Mouse (Mus musculus): ENCODE measurements around the gene Rps27rt. TPM values are rescaled to one million over a fixed set of nuclear protein-coding genes. Genes with fewer than 3 reads are reported as not detected.

Gene Rps27rt
- polyA plus RNA-seq, 1 experiment: 30.7 TPM

DNA sequence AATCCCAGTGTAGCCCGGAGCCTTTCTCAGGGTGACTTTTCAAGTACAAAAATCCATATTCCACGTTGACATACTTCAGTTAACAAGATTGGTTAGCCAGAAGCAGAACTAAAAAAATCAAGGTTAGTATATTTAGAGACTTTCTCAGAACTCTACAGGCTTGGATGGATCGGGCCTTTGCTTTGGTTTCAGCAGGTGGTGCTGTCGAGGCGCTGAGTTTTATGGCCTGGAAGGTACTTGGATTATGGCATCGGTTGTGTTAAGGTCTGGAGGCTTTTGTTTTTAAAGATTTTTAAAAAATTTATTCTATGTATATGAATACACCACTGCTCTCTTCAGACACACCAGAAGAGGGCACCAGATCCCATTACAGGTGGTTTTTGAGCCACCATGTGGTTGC lies 37.0 kb downstream of the Rps27rt start:
- Histone ChIP-seq H3K4me3 (ENCODE audit: extremely low read depth, insufficient read depth, insufficient read length) (no peak overlapping the region), H3K4me1 (ENCODE audit: control insufficient read depth, insufficient read depth, insufficient read length) (no peaks in the 10 kb centered on the region), H3K27me3 (ENCODE audit: control insufficient read depth, insufficient read depth, low read length) (no peaks in the 10 kb centered on the region), H3K36me3 (ENCODE audit: control insufficient read depth, insufficient read depth, low read length) (no peaks in the 10 kb centered on the region), H3K27ac (ENCODE audit: insufficient read depth, low read length) (no peak overlapping the region)
- DNase-seq (ENCODE audit: low read depth in 1 of 2, low spot score in 2 of 2): no peak
- no peak for TF ChIP-seq POLR2A (IDR thresholded peaks at IDR 0.05; ENCODE audit: low read depth, low read length)
- TF ChIP-seq CTCF (IDR thresholded peaks at IDR 0.05; ENCODE audit: extremely low read depth, insufficient read depth, insufficient read length, insufficient replicate concordance): no peak
- WGBS: 89% methylated on average over 6 of the region's 6 CpGs

DNA sequence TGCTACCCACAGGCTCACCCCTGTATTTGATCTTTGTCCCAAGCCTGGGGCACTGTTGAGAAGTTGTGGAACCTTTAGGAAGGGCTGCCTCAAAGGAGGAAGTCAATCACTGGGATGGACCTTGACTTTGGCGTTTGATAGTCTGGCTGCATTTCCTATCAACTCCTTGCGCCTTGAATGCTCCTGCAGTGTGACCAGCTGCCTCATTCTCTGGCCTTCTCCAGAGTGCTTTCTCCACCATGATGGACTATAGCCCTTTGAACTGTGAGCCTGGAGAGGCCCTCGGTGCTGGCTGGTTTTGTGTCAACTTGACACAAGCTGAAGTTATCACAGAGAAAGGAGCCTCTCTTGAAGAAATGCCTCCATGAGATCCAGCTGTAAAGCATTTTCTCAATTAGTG lies 37.9 kb downstream of the Rps27rt start:
- DNase-seq (ENCODE audit: low read depth in 1 of 2, low spot score in 2 of 2): no peak
- Histone ChIP-seq H3K27ac (ENCODE audit: insufficient read depth, low read length) (no peak overlapping the region), H3K4me1 (ENCODE audit: control insufficient read depth, insufficient read depth, insufficient read length) (no peaks in the 10 kb centered on the region), H3K27me3 (ENCODE audit: control insufficient read depth, insufficient read depth, low read length) (no peaks in the 10 kb centered on the region), H3K36me3 (ENCODE audit: control insufficient read depth, insufficient read depth, low read length) (no peaks in the 10 kb centered on the region), H3K4me3 (ENCODE audit: extremely low read depth, insufficient read depth, insufficient read length) (no peak overlapping the region)
- TF ChIP-seq POLR2A (IDR thresholded peaks at IDR 0.05; ENCODE audit: low read depth, low read length) (no peak), CTCF (IDR thresholded peaks at IDR 0.05; ENCODE audit: extremely low read depth, insufficient read depth, insufficient read length, insufficient replicate concordance) (no peak)
- 86% methylated on average over 3 of the region's 3 CpGs for WGBS

DNA sequence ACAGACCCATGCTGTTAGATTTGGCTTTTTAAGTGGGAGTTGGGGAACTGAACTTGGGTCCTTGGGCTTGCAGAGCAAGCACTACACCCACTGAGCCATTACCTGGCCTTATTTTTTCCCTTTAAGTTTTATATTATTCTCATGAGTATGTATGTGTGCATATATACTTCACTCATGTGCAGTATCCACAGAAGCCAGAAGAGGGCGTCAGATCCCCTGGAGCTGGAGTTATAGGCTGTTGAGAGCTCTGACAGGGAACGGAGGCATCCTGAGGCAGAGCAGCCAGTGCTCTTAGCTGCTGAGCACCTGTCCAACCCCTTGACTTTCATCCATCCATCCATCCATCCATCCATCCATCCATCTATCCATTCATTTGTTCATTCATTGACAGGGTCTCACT lies 45.9 kb downstream of the Rps27rt start:
- H3K4me1 ChIP-seq (ENCODE audit: control insufficient read depth, insufficient read depth, insufficient read length): peaks cover 8% of the 10 kb centered on the region; the same call in 1 of the 2 replicates
- H3K4me3 ChIP-seq (ENCODE audit: extremely low read depth, insufficient read depth, insufficient read length): no peak overlapping the region
- H3K27me3 ChIP-seq (ENCODE audit: control insufficient read depth, insufficient read depth, low read length): no peaks in the 10 kb centered on the region
- 87% methylated on average over 2 of the region's 2 CpGs for WGBS
- no peak for DNase-seq (ENCODE audit: low read depth in 1 of 2, low spot score in 2 of 2)
- H3K27ac ChIP-seq (ENCODE audit: insufficient read depth, low read length): no peak overlapping the region
- TF ChIP-seq CTCF (IDR thresholded peaks at IDR 0.05; ENCODE audit: extremely low read depth, insufficient read depth, insufficient read length, insufficient replicate concordance): no peak
- no peak for TF ChIP-seq POLR2A (IDR thresholded peaks at IDR 0.05; ENCODE audit: low read depth, low read length)
- H3K36me3 ChIP-seq (ENCODE audit: control insufficient read depth, insufficient read depth, low read length): no peaks in the 10 kb centered on the region

DNA sequence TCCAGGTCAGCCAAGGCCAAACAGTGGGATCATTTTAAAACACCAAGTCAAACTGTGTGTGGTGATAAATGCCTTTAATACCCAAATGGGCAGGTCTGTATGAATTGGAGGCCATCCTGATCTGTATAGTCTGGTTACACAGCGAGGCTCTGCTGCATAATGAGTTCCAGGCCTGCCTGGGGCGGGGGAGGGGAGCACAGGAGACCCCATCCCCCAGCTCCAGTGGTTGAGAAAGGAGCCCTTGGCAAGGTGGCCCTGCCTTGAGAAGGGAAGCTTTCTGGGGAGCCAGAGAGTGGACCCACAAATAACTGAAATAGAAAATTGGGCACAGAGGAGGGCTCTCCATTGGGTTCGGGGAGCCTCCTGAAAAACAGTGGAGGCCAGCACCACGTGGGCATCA lies 47.2 kb downstream of the Rps27rt start:
- Histone ChIP-seq H3K36me3 (ENCODE audit: control insufficient read depth, insufficient read depth, low read length) (no peaks in the 10 kb centered on the region), H3K4me3 (ENCODE audit: extremely low read depth, insufficient read depth, insufficient read length) (no peak overlapping the region), H3K4me1 (ENCODE audit: control insufficient read depth, insufficient read depth, insufficient read length) (peaks cover 15% of the 10 kb centered on the region; the same call in 1 of the 2 replicates), H3K27ac (ENCODE audit: insufficient read depth, low read length) (no peak overlapping the region), H3K27me3 (ENCODE audit: control insufficient read depth, insufficient read depth, low read length) (no peaks in the 10 kb centered on the region)
- no peak for DNase-seq (ENCODE audit: low read depth in 1 of 2, low spot score in 2 of 2)
- WGBS: 92% methylated on average over 4 of the region's 4 CpGs
- no peak for TF ChIP-seq POLR2A (IDR thresholded peaks at IDR 0.05; ENCODE audit: low read depth, low read length)
- no peak for TF ChIP-seq CTCF (IDR thresholded peaks at IDR 0.05; ENCODE audit: extremely low read depth, insufficient read depth, insufficient read length, insufficient replicate concordance)

DNA sequence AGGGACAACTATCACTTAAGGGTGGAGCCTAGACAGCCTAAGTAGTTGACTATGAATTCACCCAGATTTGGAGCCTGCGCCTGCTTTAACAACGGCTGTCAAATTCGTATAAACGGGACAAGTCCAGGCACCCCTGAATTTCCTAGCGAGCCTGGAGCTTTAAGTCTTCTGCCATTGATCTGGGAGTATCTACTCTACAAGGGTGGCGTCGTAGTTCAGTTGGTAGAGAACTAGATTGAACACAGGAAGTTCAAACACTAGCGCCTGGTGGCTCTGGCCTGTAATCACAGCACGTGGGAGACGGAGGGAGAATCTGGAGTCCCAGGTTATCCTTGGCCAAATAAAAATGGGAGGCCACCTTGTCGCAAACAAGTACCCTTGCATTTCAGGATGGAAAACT lies 48.3 kb downstream of the Rps27rt start:
- H3K27ac ChIP-seq (ENCODE audit: insufficient read depth, low read length): peak overlapping the region; percentile 67
- TF ChIP-seq CTCF (IDR thresholded peaks at IDR 0.05; ENCODE audit: extremely low read depth, insufficient read depth, insufficient read length, insufficient replicate concordance): no peak
- TF ChIP-seq POLR2A (IDR thresholded peaks at IDR 0.05; ENCODE audit: low read depth, low read length): no peak
- WGBS: 52% methylated on average over 11 of the region's 11 CpGs
- no peaks in the 10 kb centered on the region for H3K36me3 ChIP-seq (ENCODE audit: control insufficient read depth, insufficient read depth, low read length)
- DNase-seq (ENCODE audit: low read depth in 1 of 2, low spot score in 2 of 2): peak in 1 of 2 experiments; percentile 10
- peak overlapping the region; percentile 48 for H3K4me3 ChIP-seq (ENCODE audit: extremely low read depth, insufficient read depth, insufficient read length)
- H3K27me3 ChIP-seq (ENCODE audit: control insufficient read depth, insufficient read depth, low read length): no peaks in the 10 kb centered on the region
- peaks cover 15% of the 10 kb centered on the region; the same call in 1 of the 2 replicates for H3K4me1 ChIP-seq (ENCODE audit: control insufficient read depth, insufficient read depth, insufficient read length)

DNA sequence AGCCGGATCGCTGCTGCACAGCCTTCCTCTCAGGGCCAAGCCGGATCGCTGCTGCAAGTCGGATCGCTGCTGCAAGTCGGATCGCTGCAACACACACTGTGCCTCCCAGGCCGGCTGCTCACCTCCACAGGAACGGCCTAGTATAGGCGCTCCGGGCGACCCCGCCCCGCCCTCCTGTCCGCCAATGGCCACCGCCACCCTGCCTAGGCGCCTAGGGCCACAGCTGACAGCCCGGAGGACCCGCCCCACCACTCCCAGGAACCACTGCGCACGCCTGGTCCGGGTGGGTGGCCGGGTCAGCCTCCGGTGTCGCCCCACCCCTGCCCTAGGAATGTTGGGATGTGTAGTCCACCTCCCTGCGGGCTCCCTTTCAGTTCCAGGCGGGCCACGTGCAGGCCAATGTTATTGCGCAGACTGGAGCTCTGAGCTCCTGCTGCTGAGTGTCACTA lies 48.8 kb downstream of the Rps27rt start, which contains the start of gene Gpd1l:
Gene Gpd1l (minus strand): TSS at position 265 of the 449 bp plus-strand sequence.
- H3K4me1 ChIP-seq (ENCODE audit: control insufficient read depth, insufficient read depth, insufficient read length): peaks cover 15% of the 10 kb centered on the region; the same call in 1 of the 2 replicates
- DNase-seq (ENCODE audit: low read depth in 1 of 2, low spot score in 2 of 2): peak; percentile 78 to 98
- TF ChIP-seq POLR2A (IDR thresholded peaks at IDR 0.05; ENCODE audit: low read depth, low read length) (peak; percentile 88), CTCF (IDR thresholded peaks at IDR 0.05; ENCODE audit: extremely low read depth, insufficient read depth, insufficient read length, insufficient replicate concordance) (no peak)
- peak within 1 kb of the TSS; percentile 86 for H3K27ac ChIP-seq (ENCODE audit: insufficient read depth, low read length)
- H3K27me3 ChIP-seq (ENCODE audit: control insufficient read depth, insufficient read depth, low read length): no peaks in the 10 kb centered on the region
- H3K36me3 ChIP-seq (ENCODE audit: control insufficient read depth, insufficient read depth, low read length): no peaks in the 10 kb centered on the region
- WGBS: 1% methylated on average over 30 of the region's 30 CpGs
- peak within 1 kb of the TSS; percentile 83 for H3K4me3 ChIP-seq (ENCODE audit: extremely low read depth, insufficient read depth, insufficient read length)

DNA sequence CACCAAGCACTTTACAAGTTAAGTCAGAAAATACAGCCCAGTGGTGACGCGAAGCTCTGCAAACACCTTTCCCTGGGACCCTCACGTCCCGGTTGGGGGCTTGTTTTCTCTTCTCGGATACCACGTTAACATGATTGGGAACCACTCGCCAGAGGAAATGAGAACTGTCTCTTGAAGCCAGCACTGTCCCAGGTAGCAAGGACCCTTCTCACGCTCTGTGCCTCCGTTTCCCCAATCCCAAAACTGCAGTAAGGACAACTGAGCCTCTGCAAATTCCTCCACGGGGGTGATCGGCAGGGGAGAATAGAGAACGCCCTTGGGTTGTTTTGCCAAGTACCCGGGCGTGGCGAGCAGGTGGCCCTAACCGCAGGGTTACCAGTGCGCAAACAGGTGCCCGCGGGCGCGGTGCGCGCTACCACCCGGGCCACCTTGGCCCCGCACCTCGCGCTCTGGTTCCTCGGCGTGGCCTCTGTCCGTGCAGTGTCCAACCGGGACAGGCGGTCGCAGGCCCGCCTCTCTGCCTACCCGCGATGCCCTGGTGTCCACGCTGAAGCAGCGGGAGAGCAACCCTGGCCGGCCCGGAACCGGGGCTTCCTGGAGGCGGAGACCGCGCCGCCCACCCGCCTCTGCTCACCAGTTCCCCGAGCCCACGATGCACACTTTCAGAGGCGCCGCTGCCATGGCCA lies 49.4 kb downstream of the Rps27rt start:
- Histone ChIP-seq H3K27ac (ENCODE audit: insufficient read depth, low read length) (peak overlapping the region; percentile 86), H3K4me3 (ENCODE audit: extremely low read depth, insufficient read depth, insufficient read length) (peak overlapping the region; percentile 83), H3K4me1 (ENCODE audit: control insufficient read depth, insufficient read depth, insufficient read length) (peaks cover 15% of the 10 kb centered on the region; the same call in 1 of the 2 replicates), H3K36me3 (ENCODE audit: control insufficient read depth, insufficient read depth, low read length) (no peaks in the 10 kb centered on the region), H3K27me3 (ENCODE audit: control insufficient read depth, insufficient read depth, low read length) (no peaks in the 10 kb centered on the region)
- TF ChIP-seq CTCF (IDR thresholded peaks at IDR 0.05; ENCODE audit: extremely low read depth, insufficient read depth, insufficient read length, insufficient replicate concordance) (no peak), POLR2A (IDR thresholded peaks at IDR 0.05; ENCODE audit: low read depth, low read length) (no peak)
- no peak for DNase-seq (ENCODE audit: low read depth in 1 of 2, low spot score in 2 of 2)
- under 1% methylated on average over 50 of the region's 50 CpGs for WGBS
